Mouse (Mus musculus): ENCODE measurements at regions not wholly inside any gene's neighbourhood (a gene's known extent, or its start where the extent isn't known, plus 50 kb on each side); places are given as distances from the start of the nearest gene placed in this dataset.

GRCm38 (mm10) chr3:39109756-39110392, 223.1 kb downstream of the Fat4 start:
- TF ChIP-seq EP300 (optimal IDR thresholded peaks at IDR 0.05) (no peak), CTCF (IDR thresholded peaks at IDR 0.05; ENCODE audit: low read depth) (no peak)

All from stomach, postnatal 0 days (tissue).